Mouse (Mus musculus): ENCODE measurements at regions not wholly inside any gene's neighbourhood (a gene's known extent, or its start where the extent isn't known, plus 50 kb on each side); places are given as distances from the start of the nearest gene placed in this dataset.

GRCm38 (mm10) chr4:152615155-152615554, 137.5 kb upstream of the Kcnab2 start:
- TF ChIP-seq IRF4 (IDR thresholded peaks at IDR 0.05; ENCODE audit: low read depth, low read length): no peak
- no peak for TF ChIP-seq NELFE (IDR thresholded peaks at IDR 0.05; ENCODE audit: low read depth, low read length)
- TF ChIP-seq TCF12 (IDR thresholded peaks at IDR 0.05; ENCODE audit: low read depth, low read length): no peak
- no peak for TF ChIP-seq ZC3H11A (IDR thresholded peaks at IDR 0.05; ENCODE audit: low read depth, low read length)
- no peak for TF ChIP-seq MAX (IDR thresholded peaks at IDR 0.05; ENCODE audit: low read length)
- no peak for TF ChIP-seq TBP (conservative IDR thresholded peaks at IDR 0.05; ENCODE audit: low read depth, low read length)
- TF ChIP-seq MAFK (IDR thresholded peaks at IDR 0.05; ENCODE audit: insufficient replicate concordance, low read length): no peak
- TF ChIP-seq SIN3A (IDR thresholded peaks at IDR 0.05; ENCODE audit: low read length): no peak
- TF ChIP-seq CTCF (conservative IDR thresholded peaks at IDR 0.05 in 1 of 2, IDR thresholded peaks at IDR 0.05 in 1 of 2; ENCODE audit: low read depth in 2 of 2, low read length in 2 of 2): no peak
- no peak for TF ChIP-seq ELF1 (IDR thresholded peaks at IDR 0.05; ENCODE audit: low read depth, low read length)
- no peak for TF ChIP-seq RAD21 (IDR thresholded peaks at IDR 0.05; ENCODE audit: low read depth, low read length)
- TF ChIP-seq POLR2A (IDR thresholded peaks at IDR 0.05; ENCODE audit: low read depth, low read length): no peak
